Mouse (Mus musculus): ENCODE measurements around the gene Treml4. TPM values are rescaled to one million over a fixed set of nuclear protein-coding genes. Genes with fewer than 3 reads are reported as not detected.

Gene Treml4
- total RNA-seq, 1 experiment from 2014 or later, result 868 TPM

DNA sequence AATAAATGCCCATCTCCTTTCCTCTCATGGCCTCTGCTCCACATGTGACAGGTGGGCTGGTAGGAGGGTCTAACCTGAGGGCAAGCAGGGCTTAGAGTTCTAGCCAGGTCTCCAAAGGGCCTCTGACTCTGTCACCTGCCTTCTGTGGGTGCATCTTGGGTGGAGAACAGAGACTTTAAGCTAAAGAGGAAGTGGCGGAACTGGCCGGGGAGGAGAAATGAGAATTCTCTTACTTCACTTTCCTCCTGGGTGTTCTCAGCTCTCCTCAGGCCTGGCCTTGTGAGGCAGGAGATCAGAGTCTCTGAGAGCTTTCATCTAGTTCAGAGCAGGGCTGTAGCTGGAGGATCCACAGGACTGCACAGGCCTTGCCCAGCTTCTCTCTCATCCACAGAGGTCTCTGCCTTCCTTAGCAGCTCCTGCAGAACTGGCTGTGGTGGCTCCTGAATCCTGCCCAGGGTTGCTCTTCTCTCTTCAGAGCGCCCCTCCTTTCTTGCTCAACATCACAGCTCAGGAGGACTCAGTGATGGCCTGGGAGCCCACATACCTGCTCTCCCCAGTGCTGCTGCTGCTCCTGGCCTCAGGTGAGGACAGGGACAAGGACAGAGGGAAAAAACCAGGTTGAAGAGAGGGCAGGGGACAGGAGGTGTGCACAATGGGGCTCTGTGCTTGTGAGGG is 51.9 kb downstream of the Treml4 start, which contains the start of gene B430306N03Rik:
Gene B430306N03Rik (plus strand): TSS at position 237 of the 675 bp plus-strand sequence.
- ATAC-seq (replicated peaks; ENCODE audit: insufficient number of reproducible peaks, low FRiP score, low TSS enrichment, poor library complexity, severe bottlenecking), result peak; percentile 77

DNA sequence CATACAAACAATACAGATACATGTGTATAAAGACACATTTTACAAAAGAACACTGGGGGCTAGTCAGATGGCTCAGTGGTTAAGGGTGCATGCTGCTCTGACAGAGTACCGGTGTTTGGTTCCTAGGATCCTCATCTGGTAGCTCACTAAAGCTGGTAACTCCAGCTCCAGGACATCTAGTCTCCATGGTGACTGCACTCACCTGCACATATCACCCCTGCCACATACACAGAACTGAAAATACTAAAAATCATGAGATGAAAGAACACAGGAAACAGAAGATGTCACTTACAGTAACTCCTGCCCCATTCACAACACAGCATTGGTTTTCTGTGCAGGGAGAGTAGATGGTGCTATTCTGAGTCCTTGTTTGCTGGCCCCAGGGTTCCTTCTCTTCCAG is 54.6 kb downstream of the Treml4 start:
- no peak for ATAC-seq (replicated peaks; ENCODE audit: insufficient number of reproducible peaks, low FRiP score, low TSS enrichment, poor library complexity, severe bottlenecking)

DNA sequence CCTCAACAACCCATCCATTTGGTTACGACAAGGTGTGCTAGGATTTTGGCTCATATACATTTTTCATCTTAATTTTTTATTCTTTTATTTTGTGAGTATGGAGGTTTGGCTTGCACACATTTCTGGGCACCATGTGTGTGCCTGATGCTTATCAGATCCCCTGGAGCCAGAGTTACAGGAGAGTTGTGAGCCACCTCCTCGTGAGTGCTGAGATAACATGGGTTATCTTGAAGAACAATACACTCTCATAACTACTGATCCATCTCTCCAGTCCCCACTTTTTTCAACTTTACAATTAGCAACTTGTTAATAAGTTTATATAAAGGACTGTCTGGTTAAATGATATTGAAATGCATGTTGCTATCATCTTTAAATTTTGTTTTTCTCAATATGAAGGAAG is 57.2 kb downstream of the Treml4 start:
- ATAC-seq (replicated peaks; ENCODE audit: insufficient number of reproducible peaks, low FRiP score, low TSS enrichment, poor library complexity, severe bottlenecking), result no peak

DNA sequence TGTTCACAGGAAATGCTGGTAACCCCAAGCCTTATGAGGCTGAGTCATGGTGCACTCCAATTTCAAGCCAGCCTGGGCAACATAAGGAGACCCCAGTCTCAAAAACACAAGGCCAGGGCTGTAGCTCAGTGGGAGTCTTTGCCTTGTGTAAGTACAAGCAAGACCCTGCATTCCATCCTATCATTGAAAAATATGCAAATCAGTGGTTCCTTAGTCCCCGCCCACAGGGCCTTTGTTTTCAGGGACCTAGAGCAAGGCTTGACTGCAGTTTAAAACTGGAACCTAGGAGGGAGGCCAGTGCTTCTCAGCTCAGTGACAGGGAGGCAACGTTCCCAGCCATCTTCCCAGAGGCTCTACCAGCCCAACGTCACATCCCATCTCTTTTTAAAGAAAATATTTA is 59.1 kb downstream of the Treml4 start:
- no peak for ATAC-seq (replicated peaks; ENCODE audit: insufficient number of reproducible peaks, low FRiP score, low TSS enrichment, poor library complexity, severe bottlenecking)

DNA sequence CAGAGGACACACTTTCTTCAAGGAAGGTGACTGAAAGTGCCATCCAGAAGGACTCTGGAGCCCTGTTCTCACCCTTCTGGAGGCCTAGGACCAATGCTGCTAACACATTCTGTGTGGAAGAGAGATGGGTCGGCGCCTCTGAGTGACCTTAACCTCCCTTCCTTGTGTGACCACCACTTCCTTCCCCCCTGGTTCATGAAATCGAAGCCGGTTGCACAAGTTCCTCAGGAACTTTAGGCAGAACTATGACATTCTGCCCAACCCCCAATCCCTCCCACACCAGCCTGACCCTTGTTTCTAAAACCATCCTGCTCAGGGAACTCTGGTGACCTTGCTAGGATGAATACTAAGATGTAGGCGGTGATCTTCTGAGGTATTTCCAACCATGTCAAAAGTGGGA is 60.2 kb downstream of the Treml4 start:
- peak; percentile 89 for ATAC-seq (replicated peaks; ENCODE audit: insufficient number of reproducible peaks, low FRiP score, low TSS enrichment, poor library complexity, severe bottlenecking)

Other genes with a start within 250 kb of the Treml4 start
- not detected in 3 replicates for gene 1700122O11Rik, start 226.0 kb upstream of the Treml4 start, total RNA-seq (2017)
- gene 1700067P10Rik, start 175.0 kb upstream of the Treml4 start, total RNA-seq (2017), result not detected in 3 replicates
- gene 9830107B12Rik, start 118.0 kb upstream of the Treml4 start, total RNA-seq (2017), result 1.1 to 8.9 TPM (median 6.9 TPM) in 3 replicates
- 13.9 to 32.4 TPM (median 28.1 TPM) in 3 replicates for gene A530064D06Rik, start 97.0 kb upstream of the Treml4 start, total RNA-seq (2017)
- gene Trem1, start 31.5 kb upstream of the Treml4 start, total RNA-seq (2017), result 75.7 to 167 TPM (median 150 TPM) in 3 replicates
- gene Trem3, start 16.5 kb upstream of the Treml4 start, total RNA-seq (2017), result 69.2 to 181 TPM (median 173 TPM) in 3 replicates
- 21.6 to 25.3 TPM (median 23.0 TPM) in 3 replicates for gene Treml2, start 35.2 kb downstream of the Treml4 start, total RNA-seq (2017)
- 19.1 to 30.4 TPM (median 20.9 TPM) in 3 replicates for gene B430306N03Rik, start 51.8 kb downstream of the Treml4 start, total RNA-seq (2017)
- 2.4 to 11.1 TPM (median 5.7 TPM) in 3 replicates for gene Trem2, start 82.1 kb downstream of the Treml4 start, total RNA-seq (2017)
- gene Treml1, start 95.6 kb downstream of the Treml4 start, total RNA-seq (2017), result 3.4 to 26.7 TPM in 2 of 3 replicates, not detected in the other
- 23.0 to 41.0 TPM (median 25.3 TPM) in 3 replicates for gene Nfya, start 145.6 kb downstream of the Treml4 start, total RNA-seq (2017)
- gene Oard1, start 145.7 kb downstream of the Treml4 start, total RNA-seq (2017), result 106 to 120 TPM (median 118 TPM) in 3 replicates
- gene Apobec2, start 168.6 kb downstream of the Treml4 start, total RNA-seq (2017), result 0.39 TPM in 1 of 3 replicates, not detected in the others
- 5.9 TPM in 1 of 3 replicates, not detected in the others for gene Tspo2, start 187.2 kb downstream of the Treml4 start, total RNA-seq (2017)
- gene Unc5cl, start 190.6 kb downstream of the Treml4 start, total RNA-seq (2017), result 0.95 to 2.9 TPM (median 2.3 TPM) in 3 replicates